Mouse (Mus musculus): ENCODE measurements around the gene AI481877. TPM values are rescaled to one million over a fixed set of nuclear protein-coding genes. Genes with fewer than 3 reads are reported as not detected.

The AI481877 gene
- total and polyA plus RNA-seq, 3 experiments: not detected

- peaks cover 13 to 40% of the 10 kb centered on the region in 2 experiments for H3K36me3 ChIP-seq (replicated peaks in 1 of 2; ENCODE audit: control insufficient read depth in 1 of 2, insufficient read depth in 1 of 2, low read length in 1 of 2)
- no peaks in the 10 kb centered on the region for H3K9me3 ChIP-seq (replicated peaks; ENCODE audit: low read length)
- no peak overlapping the region for H3K27ac ChIP-seq (ENCODE audit: insufficient read depth, low read depth)
- H3K79me2 ChIP-seq (replicated peaks; ENCODE audit: control insufficient read depth, extremely low read depth, insufficient read depth, poor library complexity, severe bottlenecking): no peaks in the 10 kb centered on the region
- dilution Hi-C loops (cut with MboI; ENCODE audit: extremely low pct_ligation_motif_present, extremely low pct_unique_long_range_greater_than_20kb, low sequenced_read_pairs): no loop called here
- TF ChIP-seq MAX (IDR thresholded peaks at IDR 0.05; ENCODE audit: low read length) (no peak), USF1 (IDR thresholded peaks at IDR 0.05; ENCODE audit: low read depth, low read length) (no peak), CTCF (conservative IDR thresholded peaks at IDR 0.05 in 1 of 2, IDR thresholded peaks at IDR 0.05 in 1 of 2; ENCODE audit: low read depth in 2 of 2, low read length in 2 of 2) (no peak), JUND (conservative IDR thresholded peaks at IDR 0.05; ENCODE audit: low read depth, low read length) (no peak), RAD21 (IDR thresholded peaks at IDR 0.05; ENCODE audit: low read depth, low read length) (no peak), ZC3H11A (IDR thresholded peaks at IDR 0.05; ENCODE audit: low read depth, low read length) (no peak), UBTF (IDR thresholded peaks at IDR 0.05; ENCODE audit: low read depth, low read length) (no peak), ETS1 (conservative IDR thresholded peaks at IDR 0.05; ENCODE audit: low read depth, low read length) (no peak), IRF4 (IDR thresholded peaks at IDR 0.05; ENCODE audit: low read depth, low read length) (no peak), MEF2A (IDR thresholded peaks at IDR 0.05; ENCODE audit: borderline replicate concordance, low read depth, low read length) (no peak)
- H3K27me3 ChIP-seq (replicated peaks): no peaks in the 10 kb centered on the region
- H3K4me3 ChIP-seq (replicated peaks in 1 of 3; ENCODE audit: low read depth in 2 of 3, low read length in 2 of 3, poor library complexity in 1 of 3): no peak overlapping the region
- H3K9ac ChIP-seq (ENCODE audit: insufficient read depth, low read depth): no peak overlapping the region
- H3K4me1 ChIP-seq (ENCODE audit: control insufficient read depth in 1 of 2, insufficient read depth in 2 of 2): peaks cover 0 to 19% of the 10 kb centered on the region in 2 experiments; a peak in 2 of 4 replicates
- no peak overlapping the region for H3K4me2 ChIP-seq (ENCODE audit: insufficient read depth, low read depth, poor library complexity, severe bottlenecking)
- DNase-seq (ENCODE audit: extremely low read depth): no peak
- in situ Hi-C loops (cut with MboI; ENCODE audit: low pct_ligation_motif_present, low pct_unique_long_range_greater_than_20kb, low sequenced_read_pairs): loop anchor here (10.0 kb wide), 1 partner anchor 49 kb away; the partner anchor contains the start of gene Dnajc25
Measured at GRCm38 (mm10) chr4:59043891-59044290, 94.9 kb downstream of the AI481877 start.

GRCm38 (mm10) chr4:59043074-59043473 lies 95.7 kb downstream of the AI481877 start:
- no peaks in the 10 kb centered on the region for H3K79me2 ChIP-seq (replicated peaks; ENCODE audit: control insufficient read depth, extremely low read depth, insufficient read depth, poor library complexity, severe bottlenecking)
- peaks cover 0 to 23% of the 10 kb centered on the region in 2 experiments; a peak in 2 of 4 replicates for H3K4me1 ChIP-seq (ENCODE audit: control insufficient read depth in 1 of 2, insufficient read depth in 2 of 2)
- H3K4me3 ChIP-seq (replicated peaks in 1 of 3; ENCODE audit: low read depth in 2 of 3, low read length in 2 of 3, poor library complexity in 1 of 3): no peak overlapping the region
- no peaks in the 10 kb centered on the region for H3K9me3 ChIP-seq (replicated peaks; ENCODE audit: low read length)
- in situ Hi-C loops (cut with MboI; ENCODE audit: low pct_ligation_motif_present, low pct_unique_long_range_greater_than_20kb, low sequenced_read_pairs): loop anchor here (10.0 kb wide), 1 partner anchor 48 kb away; the partner anchor contains the start of gene Dnajc25
- no peaks in the 10 kb centered on the region for H3K27me3 ChIP-seq (replicated peaks)
- H3K27ac ChIP-seq (ENCODE audit: insufficient read depth, low read depth): no peak overlapping the region
- H3K36me3 ChIP-seq (replicated peaks in 1 of 2; ENCODE audit: control insufficient read depth in 1 of 2, insufficient read depth in 1 of 2, low read length in 1 of 2): peaks cover 13 to 46% of the 10 kb centered on the region in 2 experiments
- DNase-seq (ENCODE audit: extremely low read depth): peak; percentile 12
- dilution Hi-C loops (cut with MboI; ENCODE audit: extremely low pct_ligation_motif_present, extremely low pct_unique_long_range_greater_than_20kb, low sequenced_read_pairs): no loop called here
- TF ChIP-seq EP300 (IDR thresholded peaks at IDR 0.05; ENCODE audit: low read length) (peak; percentile 10; the same call in 1 of the 2 replicates), ZMIZ1 (IDR thresholded peaks at IDR 0.05; ENCODE audit: low read depth, low read length) (no peak), CTCF (conservative IDR thresholded peaks at IDR 0.05 in 1 of 2, IDR thresholded peaks at IDR 0.05 in 1 of 2; ENCODE audit: low read depth in 2 of 2, low read length in 2 of 2) (peak in 1 of 2 experiments; percentile 9; a peak in 1 of 4 replicates), CHD2 (IDR thresholded peaks at IDR 0.05; ENCODE audit: low read length) (no peak), TBP (conservative IDR thresholded peaks at IDR 0.05; ENCODE audit: low read depth, low read length) (no peak), ZC3H11A (IDR thresholded peaks at IDR 0.05; ENCODE audit: low read depth, low read length) (no peak), KAT2A (IDR thresholded peaks at IDR 0.05; ENCODE audit: insufficient replicate concordance, low read length) (no peak)
- H3K4me2 ChIP-seq (ENCODE audit: insufficient read depth, low read depth, poor library complexity, severe bottlenecking): no peak overlapping the region
- H3K9ac ChIP-seq (ENCODE audit: insufficient read depth, low read depth): no peak overlapping the region

All from CH12.LX (cell line).